Mouse (Mus musculus): ENCODE results near the gene Myom1. TPM values are rescaled to one million over a fixed set of nuclear protein-coding genes. Genes with fewer than 3 reads are reported as not detected.

Myom1 gene
- polyA plus RNA-seq, 1 experiment: 111 TPM

- no peak overlapping the region for H3K27ac ChIP-seq (ENCODE audit: control insufficient read depth, insufficient read depth, low read depth, low read length, poor library complexity)
- 88% methylated on average over 10 of the region's 10 CpGs for WGBS
- H3K4me3 ChIP-seq (replicated peaks; ENCODE audit: control insufficient read depth, low read depth, low read length): no peak overlapping the region
- H3K4me1 ChIP-seq (ENCODE audit: control insufficient read depth, insufficient read depth, low read length): no peaks in the 10 kb centered on the region
- no peak for TF ChIP-seq POLR2A (IDR thresholded peaks at IDR 0.05; ENCODE audit: borderline replicate concordance, control insufficient read depth, low read depth, low read length)
- no peak for TF ChIP-seq CTCF (IDR thresholded peaks at IDR 0.05; ENCODE audit: control insufficient read depth, insufficient read depth, low read length)
Measured at GRCm38 (mm10) chr17:71024071-71024470, 21.6 kb downstream of the Myom1 start.

- Histone ChIP-seq H3K4me1 (ENCODE audit: control insufficient read depth, insufficient read depth, low read length) (no peaks in the 10 kb centered on the region), H3K27ac (ENCODE audit: control insufficient read depth, insufficient read depth, low read depth, low read length, poor library complexity) (no peak overlapping the region), H3K4me3 (replicated peaks; ENCODE audit: control insufficient read depth, low read depth, low read length) (no peak overlapping the region)
- TF ChIP-seq CTCF (IDR thresholded peaks at IDR 0.05; ENCODE audit: control insufficient read depth, insufficient read depth, low read length): no peak
- TF ChIP-seq POLR2A (IDR thresholded peaks at IDR 0.05; ENCODE audit: borderline replicate concordance, control insufficient read depth, low read depth, low read length): no peak
- 77% methylated on average over 8 of the region's 8 CpGs for WGBS
Measured at GRCm38 (mm10) chr17:71025922-71026321, 23.5 kb downstream of the Myom1 start.

- Histone ChIP-seq H3K4me3 (replicated peaks; ENCODE audit: control insufficient read depth, low read depth, low read length) (no peak overlapping the region), H3K4me1 (ENCODE audit: control insufficient read depth, insufficient read depth, low read length) (no peaks in the 10 kb centered on the region), H3K27ac (ENCODE audit: control insufficient read depth, insufficient read depth, low read depth, low read length, poor library complexity) (no peak overlapping the region)
- TF ChIP-seq POLR2A (IDR thresholded peaks at IDR 0.05; ENCODE audit: borderline replicate concordance, control insufficient read depth, low read depth, low read length): no peak
- no peak for TF ChIP-seq CTCF (IDR thresholded peaks at IDR 0.05; ENCODE audit: control insufficient read depth, insufficient read depth, low read length)
- WGBS: 84% methylated on average over 3 of the region's 3 CpGs
Measured at GRCm38 (mm10) chr17:71027186-71027585, 24.8 kb downstream of the Myom1 start.

GRCm38 (mm10) chr17:71032719-71033118, 30.3 kb downstream of the Myom1 start:
- no peak for TF ChIP-seq CTCF (IDR thresholded peaks at IDR 0.05; ENCODE audit: control insufficient read depth, insufficient read depth, low read length)
- no peak for TF ChIP-seq POLR2A (IDR thresholded peaks at IDR 0.05; ENCODE audit: borderline replicate concordance, control insufficient read depth, low read depth, low read length)
- Histone ChIP-seq H3K4me3 (replicated peaks; ENCODE audit: control insufficient read depth, low read depth, low read length) (no peak overlapping the region), H3K4me1 (ENCODE audit: control insufficient read depth, insufficient read depth, low read length) (no peaks in the 10 kb centered on the region), H3K27ac (ENCODE audit: control insufficient read depth, insufficient read depth, low read depth, low read length, poor library complexity) (no peak overlapping the region)
- WGBS: 89% methylated on average over 10 of the region's 10 CpGs

GRCm38 (mm10) chr17:71034472-71034871, 32.0 kb downstream of the Myom1 start:
- TF ChIP-seq POLR2A (IDR thresholded peaks at IDR 0.05; ENCODE audit: borderline replicate concordance, control insufficient read depth, low read depth, low read length) (no peak), CTCF (IDR thresholded peaks at IDR 0.05; ENCODE audit: control insufficient read depth, insufficient read depth, low read length) (no peak)
- H3K4me3 ChIP-seq (replicated peaks; ENCODE audit: control insufficient read depth, low read depth, low read length): no peak overlapping the region
- WGBS: 60% methylated on average over 5 of the region's 5 CpGs
- H3K27ac ChIP-seq (ENCODE audit: control insufficient read depth, insufficient read depth, low read depth, low read length, poor library complexity): no peak overlapping the region
- H3K4me1 ChIP-seq (ENCODE audit: control insufficient read depth, insufficient read depth, low read length): no peaks in the 10 kb centered on the region

GRCm38 (mm10) chr17:71037188-71037587, 34.8 kb downstream of the Myom1 start:
- Histone ChIP-seq H3K4me3 (replicated peaks; ENCODE audit: control insufficient read depth, low read depth, low read length) (no peak overlapping the region), H3K4me1 (ENCODE audit: control insufficient read depth, insufficient read depth, low read length) (no peaks in the 10 kb centered on the region), H3K27ac (ENCODE audit: control insufficient read depth, insufficient read depth, low read depth, low read length, poor library complexity) (no peak overlapping the region)
- WGBS: 87% methylated on average over 7 of the region's 7 CpGs
- TF ChIP-seq CTCF (IDR thresholded peaks at IDR 0.05; ENCODE audit: control insufficient read depth, insufficient read depth, low read length) (no peak), POLR2A (IDR thresholded peaks at IDR 0.05; ENCODE audit: borderline replicate concordance, control insufficient read depth, low read depth, low read length) (no peak)

- 86% methylated on average over 5 of the region's 5 CpGs for WGBS
- no peak overlapping the region for H3K27ac ChIP-seq (ENCODE audit: control insufficient read depth, insufficient read depth, low read depth, low read length, poor library complexity)
- TF ChIP-seq CTCF (IDR thresholded peaks at IDR 0.05; ENCODE audit: control insufficient read depth, insufficient read depth, low read length): no peak
- TF ChIP-seq POLR2A (IDR thresholded peaks at IDR 0.05; ENCODE audit: borderline replicate concordance, control insufficient read depth, low read depth, low read length): no peak
- no peaks in the 10 kb centered on the region for H3K4me1 ChIP-seq (ENCODE audit: control insufficient read depth, insufficient read depth, low read length)
- H3K4me3 ChIP-seq (replicated peaks; ENCODE audit: control insufficient read depth, low read depth, low read length): no peak overlapping the region
Measured at GRCm38 (mm10) chr17:71038812-71039211, 36.4 kb downstream of the Myom1 start.

- TF ChIP-seq CTCF (IDR thresholded peaks at IDR 0.05; ENCODE audit: control insufficient read depth, insufficient read depth, low read length) (no peak), POLR2A (IDR thresholded peaks at IDR 0.05; ENCODE audit: borderline replicate concordance, control insufficient read depth, low read depth, low read length) (no peak)
- no peak overlapping the region for H3K27ac ChIP-seq (ENCODE audit: control insufficient read depth, insufficient read depth, low read depth, low read length, poor library complexity)
- H3K4me3 ChIP-seq (replicated peaks; ENCODE audit: control insufficient read depth, low read depth, low read length): no peak overlapping the region
- no peaks in the 10 kb centered on the region for H3K4me1 ChIP-seq (ENCODE audit: control insufficient read depth, insufficient read depth, low read length)
- WGBS: 78% methylated on average over 12 of the region's 12 CpGs
Measured at GRCm38 (mm10) chr17:71039851-71040581, 37.6 kb downstream of the Myom1 start.

GRCm38 (mm10) chr17:71040582-71040880, 38.1 kb downstream of the Myom1 start:
- no peak overlapping the region for H3K27ac ChIP-seq (ENCODE audit: control insufficient read depth, insufficient read depth, low read depth, low read length, poor library complexity)
- WGBS: 33% methylated on average over 5 of the region's 5 CpGs
- TF ChIP-seq POLR2A (IDR thresholded peaks at IDR 0.05; ENCODE audit: borderline replicate concordance, control insufficient read depth, low read depth, low read length) (no peak), CTCF (IDR thresholded peaks at IDR 0.05; ENCODE audit: control insufficient read depth, insufficient read depth, low read length) (no peak)
- H3K4me3 ChIP-seq (replicated peaks; ENCODE audit: control insufficient read depth, low read depth, low read length): no peak overlapping the region
- H3K4me1 ChIP-seq (ENCODE audit: control insufficient read depth, insufficient read depth, low read length): no peaks in the 10 kb centered on the region
